Mouse (Mus musculus): ENCODE measurements at regions not wholly inside any gene's neighbourhood (a gene's known extent, or its start where the extent isn't known, plus 50 kb on each side); places are given as distances from the start of the nearest gene placed in this dataset.

DNA sequence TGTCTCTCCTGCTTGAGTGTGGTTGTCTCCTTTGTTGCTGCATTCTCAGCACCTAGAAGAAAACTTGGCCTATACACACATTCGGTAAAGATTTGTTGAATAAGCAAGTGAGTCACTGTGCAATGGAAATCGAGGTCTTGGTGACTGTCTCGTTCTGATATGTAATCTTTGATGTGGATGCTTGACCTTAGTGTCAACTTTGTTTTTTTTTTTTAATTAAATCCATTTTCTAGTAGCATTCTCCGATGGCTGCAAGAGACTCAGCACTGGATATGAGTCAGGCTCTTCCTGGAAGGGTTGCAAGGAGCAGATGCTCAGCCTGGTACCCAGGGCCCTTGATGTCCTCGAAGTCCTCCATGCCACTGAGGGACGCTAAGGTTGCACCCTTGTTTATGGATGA is 50.9 kb upstream of the Ampd3 start:
- no peak for DNase-seq
